Mouse (Mus musculus): ENCODE measurements around the gene Efcab6.

DNA sequence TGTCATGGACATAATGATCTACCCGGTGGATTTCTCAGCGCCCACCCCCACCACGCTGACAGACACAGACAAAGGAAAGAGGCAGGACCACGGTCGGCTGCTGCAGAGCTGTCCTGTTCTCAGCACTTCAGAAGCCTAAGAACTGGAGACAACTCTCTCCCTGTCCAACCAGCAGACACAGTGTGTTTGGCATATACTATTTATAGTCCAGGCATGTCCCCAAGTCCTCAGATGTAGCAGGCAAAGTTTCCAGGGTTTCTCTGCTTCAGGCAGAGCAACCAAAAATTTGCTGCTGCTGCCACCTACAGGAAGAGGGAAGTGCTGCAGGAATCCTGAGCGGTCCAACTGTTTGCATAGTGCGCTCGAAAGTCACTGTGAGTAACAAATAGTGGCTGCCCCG lies 11.3 kb downstream of the Efcab6 start:
- peak; percentile 96 for TF ChIP-seq CTCF (IDR thresholded peaks at IDR 0.05; ENCODE audit: borderline replicate concordance, extremely low read depth, insufficient read depth, insufficient read length)
- TF ChIP-seq POLR2A (IDR thresholded peaks at IDR 0.05; ENCODE audit: borderline replicate concordance, extremely low read depth, insufficient read depth, insufficient read length, poor library complexity, severe bottlenecking) = no peak

All from brain, embryonic 14.5 days (tissue).